Mouse (Mus musculus): ENCODE data around the gene Dgki. TPM values are rescaled to one million over a fixed set of nuclear protein-coding genes. Genes with fewer than 3 reads are reported as not detected.

Dgki gene
- 6.7 and 7.3 TPM in 2 replicates for polyA plus RNA-seq (2021; fragmentation: Nextera tagmentation)
- long read RNA-seq, experiment 1, partial matches to known transcripts: 1 of 3 reads
- long read RNA-seq, experiment 1, other reads (novel, unspliced or antisense): 2 of 3 reads
- long read RNA-seq, experiment 2, full-length matches to known transcripts: 5 of 23 reads
- long read RNA-seq, experiment 2, partial matches to known transcripts: 5 of 23 reads
- long read RNA-seq, experiment 2, other reads (novel, unspliced or antisense): 13 of 23 reads

DNA sequence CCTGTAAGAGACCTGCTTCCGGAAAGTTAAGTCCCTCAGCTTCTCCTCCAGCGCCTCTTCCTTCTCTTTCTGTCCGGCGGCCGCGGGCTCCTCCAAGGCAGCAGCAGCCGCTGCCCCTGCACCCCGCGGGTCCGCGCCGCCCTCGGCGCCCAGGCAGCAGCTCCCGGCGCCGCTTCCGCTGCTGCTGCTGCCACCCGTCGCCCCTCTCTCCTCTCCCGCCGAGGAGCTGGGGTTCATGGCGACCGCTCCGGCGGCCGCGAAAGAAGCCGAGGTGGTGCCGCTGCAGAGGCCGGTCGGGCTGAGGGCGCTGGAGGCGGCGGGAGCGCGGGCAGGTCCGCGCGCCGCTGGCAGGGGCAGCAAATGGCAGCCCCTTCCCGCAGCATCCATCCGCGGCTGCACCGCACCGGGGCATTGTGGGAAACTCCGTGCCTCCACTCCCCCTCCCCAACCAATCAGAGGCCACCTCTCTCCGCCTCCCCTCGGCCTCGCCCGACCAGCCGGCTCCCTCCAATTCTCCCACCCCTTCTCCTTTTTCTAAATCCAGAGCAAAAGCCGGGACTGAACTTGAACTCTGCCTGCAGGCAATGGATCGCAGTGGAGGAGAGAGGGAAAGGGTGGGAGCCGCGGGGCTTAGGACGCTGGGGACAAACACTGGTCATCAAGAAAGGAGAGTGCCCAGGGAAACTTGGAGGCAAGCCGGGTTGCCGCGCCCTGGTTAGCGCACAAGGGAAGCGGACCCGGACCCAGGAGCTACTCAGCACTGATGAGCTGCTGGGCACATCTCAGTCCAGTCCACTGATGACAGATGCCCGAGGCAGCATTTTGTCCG, at the start of gene Dgki:
Gene Dgki (minus strand): TSS at position 623 of the 829 bp plus-strand sequence.

DNA sequence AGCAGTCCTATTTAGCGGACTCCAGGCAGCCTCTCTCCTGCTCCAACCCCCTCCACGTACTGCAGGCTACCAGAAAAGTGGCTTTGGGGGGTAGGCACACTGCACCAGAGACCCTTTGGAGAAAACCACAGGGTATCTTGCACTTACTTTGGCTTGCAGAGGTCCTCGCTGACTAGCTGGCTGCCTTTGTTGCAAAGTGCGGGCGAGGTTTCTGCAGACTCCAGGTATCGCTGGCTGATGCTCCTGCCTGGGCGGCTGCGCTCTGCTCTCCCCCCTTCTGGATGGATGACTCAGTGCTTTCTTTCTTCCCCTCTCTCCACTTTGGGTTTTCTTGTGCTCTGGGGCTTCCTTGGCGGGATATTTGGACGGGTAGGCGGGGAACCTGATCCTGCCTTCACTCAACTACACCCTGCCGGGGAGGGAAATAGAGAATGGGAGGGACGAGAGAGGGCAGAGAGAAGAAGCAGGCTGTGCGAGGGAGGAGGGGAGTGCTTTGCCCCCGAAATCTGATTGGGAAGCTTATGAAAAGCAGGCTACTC, 490.2 kb downstream of the Dgki start, which contains the start of gene Ptn:
Gene Ptn (minus strand): TSS at position 474 of the 539 bp plus-strand sequence.

Other genes with a start within 250 kb of the Dgki start
- gene Creb3l2, start 142.0 kb upstream of the Dgki start, polyA plus RNA-seq (2021; fragmentation: Nextera tagmentation): 3.4 and 4.1 TPM in 2 replicates
- gene Akr1d1, start 230.0 kb upstream of the Dgki start, polyA plus RNA-seq (2021; fragmentation: Nextera tagmentation): not detected in 2 replicates

Data from layer of hippocampus, adult 6 months (tissue).